Mouse (Mus musculus) naive thymus-derived CD4-positive, alpha-beta T cell, adult 5 months (primary cell): ENCODE data around the gene Nptxr. TPM values are rescaled to one million over a fixed set of nuclear protein-coding genes. Genes with fewer than 3 reads are reported as not detected.

Experiments used
- polyA plus RNA-seq: library from polyadenylated mRNA; unstranded; fragments of 100-300 nt; shearing (Covaris generic); gene quantifications from one replicate; pipeline ENCODE4 v1.2.1, GENCODE M21; 2017

The Nptxr gene
- polyA plus RNA-seq: 0.22 TPM

DNA sequence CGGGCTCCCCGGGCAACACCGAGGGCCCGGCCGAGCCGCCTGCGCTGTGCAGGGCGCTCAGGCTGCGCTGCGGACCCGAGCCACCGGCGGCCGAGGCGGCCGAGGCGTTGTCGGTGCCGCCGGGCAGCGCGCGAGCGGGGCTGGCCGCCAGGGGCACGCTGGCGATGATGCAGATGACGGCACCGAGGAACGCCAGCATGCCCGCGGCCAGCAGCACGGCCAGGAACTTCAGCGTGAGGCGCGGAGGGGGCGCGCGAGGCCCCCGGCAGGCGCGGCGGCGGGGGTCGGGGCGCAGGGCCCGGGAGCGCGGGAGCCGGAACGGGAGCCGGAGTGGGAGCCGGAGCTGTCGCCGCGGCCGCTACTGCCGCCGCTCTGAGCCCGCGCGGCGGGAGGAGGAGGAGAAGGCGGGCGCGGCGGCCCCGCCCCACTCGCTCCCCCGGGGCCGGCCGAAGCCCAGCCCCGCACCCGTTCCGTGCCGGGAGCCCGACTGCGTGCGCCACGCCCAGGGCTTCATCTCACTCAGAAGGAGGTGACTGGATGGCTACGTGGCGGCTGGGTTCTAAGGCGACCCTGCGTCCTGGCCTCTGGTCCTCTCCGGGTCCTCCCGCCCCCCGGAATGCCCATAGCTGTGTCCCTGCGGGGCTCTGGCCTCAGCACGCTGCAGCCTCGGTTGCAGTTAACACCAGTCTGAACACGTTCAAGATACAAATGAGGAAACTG, at the start of gene Nptxr:
Gene Nptxr, minus strand, starts transcription at position 415 of the 720 bp plus-strand sequence.

GRCm38 (mm10) chr15:79834130-79834880, 29.7 kb upstream of the Nptxr start, which contains the start of the genes Npcd and Cbx6:
Gene Npcd, minus strand, starts transcription at chr15:79834237.
Gene Cbx6, minus strand, starts transcription at chr15:79834688.

GRCm38 (mm10) chr15:79777749-79778148, 26.8 kb downstream of the Nptxr start, which contains the start of gene Dnal4:
Gene Dnal4, minus strand, starts transcription at chr15:79777849.

GRCm38 (mm10) chr15:79741921-79742705, 62.5 kb downstream of the Nptxr start, which contains the start of gene Sun2:
Gene Sun2, minus strand, starts transcription at chr15:79742536.

Other genes with a start within 250 kb of the Nptxr start
- not detected for gene Dmc1, start 199.7 kb downstream of the Nptxr start, polyA plus RNA-seq
- not detected for gene Fam227a, start 145.8 kb downstream of the Nptxr start, polyA plus RNA-seq
- gene Cby1, start 145.6 kb downstream of the Nptxr start, polyA plus RNA-seq: 3.0 TPM
- 180 TPM for gene Tomm22, start 133.9 kb downstream of the Nptxr start, polyA plus RNA-seq
- 54.7 TPM for gene Josd1, start 116.8 kb downstream of the Nptxr start, polyA plus RNA-seq
- gene Gtpbp1, start 113.9 kb downstream of the Nptxr start, polyA plus RNA-seq: 141 TPM
- 76.2 TPM for gene Sun2, start 62.2 kb downstream of the Nptxr start, polyA plus RNA-seq
- gene Dnal4, start 26.9 kb downstream of the Nptxr start, polyA plus RNA-seq: 5.6 TPM
- not detected for gene Npcd, start 29.5 kb upstream of the Nptxr start, polyA plus RNA-seq
- gene Cbx6, start 29.9 kb upstream of the Nptxr start, polyA plus RNA-seq: 10.0 TPM
- 105 TPM for gene Apobec3, start 86.9 kb upstream of the Nptxr start, polyA plus RNA-seq
- 129 TPM for gene Cbx7, start 166.4 kb upstream of the Nptxr start, polyA plus RNA-seq
- not detected for gene Pdgfb, start 210.2 kb upstream of the Nptxr start, polyA plus RNA-seq